Mouse (Mus musculus) cerebellum, adult (tissue): Measurements from ENCODE around the gene Dhcr24.

Experiments
- ATAC-seq: cut with Nextera tagmentation; 2 replicates; pipeline ENCODE4 v1.9.2; 2017; ENCODE audit warnings: mild to moderate bottlenecking, moderate library complexity, mixed read lengths; ENCODE audit not compliant: insufficient number of reproducible peaks, low FRiP score, low TSS enrichment

The Dhcr24 gene

GRCm38 (mm10) chr4:106560846-106561781, at the start of gene Dhcr24:
Gene Dhcr24, plus strand, starts transcription at chr4:106561038.
- peak; percentile 95 for ATAC-seq

DNA sequence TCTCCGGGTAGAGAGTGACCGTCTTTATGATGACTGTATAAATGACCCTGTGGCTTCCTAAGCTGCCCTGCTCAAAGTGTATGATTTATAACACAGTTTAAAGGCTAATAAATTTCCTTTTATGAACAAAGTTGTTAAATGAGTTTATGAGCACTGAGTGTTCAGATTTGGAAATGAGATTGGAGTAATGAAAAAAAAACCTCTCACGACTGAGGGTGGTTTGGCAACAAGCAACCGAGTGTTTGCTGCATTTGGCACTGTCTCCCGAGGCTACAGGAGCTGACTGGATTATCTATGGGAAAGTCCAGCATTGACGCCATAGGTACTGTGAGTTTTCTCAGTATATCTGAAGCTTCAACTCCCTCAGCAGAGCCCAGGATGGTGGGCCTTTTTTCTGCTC, 46.2 kb upstream of the Dhcr24 start:
- no peak for ATAC-seq

DNA sequence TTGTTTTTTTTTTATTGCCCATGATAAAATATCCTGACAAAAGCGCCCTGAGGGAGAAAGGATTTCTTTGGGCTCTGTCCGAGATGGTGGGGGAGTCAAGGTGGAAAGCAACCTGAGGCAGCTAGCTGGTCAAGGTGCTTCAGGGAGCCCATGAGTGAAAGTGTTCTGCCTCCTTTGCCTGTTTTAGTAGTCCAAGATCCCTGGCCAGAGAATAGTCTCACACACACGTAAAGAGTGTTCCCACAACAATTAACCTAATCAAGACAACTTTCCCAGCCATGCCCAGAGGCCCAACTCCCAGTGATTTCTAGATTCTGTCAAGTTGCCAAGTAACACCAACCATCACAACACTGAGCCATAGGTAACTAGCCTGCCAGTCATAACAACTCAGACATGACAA, 38.3 kb upstream of the Dhcr24 start:
- no peak for ATAC-seq

DNA sequence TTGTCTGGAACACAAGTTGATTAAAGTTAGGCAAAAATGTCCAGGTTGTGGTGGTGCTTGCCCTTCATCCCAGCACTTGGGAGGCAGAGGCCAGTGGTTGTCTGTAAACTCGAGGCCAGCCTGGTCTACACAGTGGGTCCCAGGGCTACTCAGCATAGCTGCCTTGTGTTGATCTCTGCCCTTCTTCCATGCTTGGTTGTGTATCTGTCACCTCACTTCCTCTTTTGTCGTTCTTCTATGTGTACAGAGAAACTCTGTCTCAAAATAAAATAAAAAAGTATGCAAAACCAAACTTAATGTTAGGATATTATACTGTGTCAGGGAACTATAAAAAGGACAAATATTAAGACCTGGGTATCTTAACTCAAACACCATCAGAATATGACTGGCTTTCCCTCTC, 36.7 kb upstream of the Dhcr24 start:
- ATAC-seq = no peak

DNA sequence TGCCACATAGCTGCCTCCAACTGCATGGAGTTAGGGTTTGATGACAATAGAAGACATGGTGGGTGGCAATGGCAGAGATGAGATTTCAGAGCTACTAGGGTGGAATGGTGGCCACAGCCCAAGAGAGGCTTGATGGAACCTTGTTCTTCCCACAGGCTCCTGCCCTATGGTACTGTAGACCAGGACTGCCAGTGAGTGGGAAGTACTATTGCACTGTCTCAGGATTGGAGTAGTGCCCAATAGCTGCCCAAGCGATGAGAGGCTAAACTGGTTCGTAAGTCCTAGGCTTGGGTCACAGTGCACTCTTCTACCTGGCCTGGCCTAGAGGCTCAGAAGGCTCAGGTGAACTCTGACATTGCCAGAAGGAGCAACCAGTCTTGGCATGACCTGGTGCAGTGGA, 35.8 kb upstream of the Dhcr24 start:
- no peak for ATAC-seq

- no peak for ATAC-seq
These were observed 32.8 kb upstream of the Dhcr24 start for GRCm38 (mm10) chr4:106527856-106528547.

GRCm38 (mm10) chr4:106529375-106530112, 31.3 kb upstream of the Dhcr24 start:
- peak; percentile 90 for ATAC-seq

DNA sequence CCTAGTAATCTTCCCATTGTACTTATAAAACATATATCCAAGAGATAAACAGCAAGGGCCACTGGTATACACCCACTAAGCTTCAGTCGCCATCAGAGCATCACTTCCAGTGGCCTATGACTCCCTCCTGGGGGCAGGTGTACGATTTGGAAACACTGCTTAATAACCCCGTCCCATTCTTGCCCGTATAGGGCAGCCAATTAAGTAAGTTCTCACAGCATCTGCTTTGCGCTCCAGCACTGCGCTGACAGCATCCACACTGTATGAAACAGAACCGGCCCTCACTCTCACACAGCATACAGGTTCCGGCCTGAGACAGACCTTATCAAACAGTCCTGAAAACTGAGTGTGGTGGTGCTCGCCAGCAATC, 30.7 kb upstream of the Dhcr24 start:
- peak; percentile 38; the same call in 1 of the 2 replicates for ATAC-seq

DNA sequence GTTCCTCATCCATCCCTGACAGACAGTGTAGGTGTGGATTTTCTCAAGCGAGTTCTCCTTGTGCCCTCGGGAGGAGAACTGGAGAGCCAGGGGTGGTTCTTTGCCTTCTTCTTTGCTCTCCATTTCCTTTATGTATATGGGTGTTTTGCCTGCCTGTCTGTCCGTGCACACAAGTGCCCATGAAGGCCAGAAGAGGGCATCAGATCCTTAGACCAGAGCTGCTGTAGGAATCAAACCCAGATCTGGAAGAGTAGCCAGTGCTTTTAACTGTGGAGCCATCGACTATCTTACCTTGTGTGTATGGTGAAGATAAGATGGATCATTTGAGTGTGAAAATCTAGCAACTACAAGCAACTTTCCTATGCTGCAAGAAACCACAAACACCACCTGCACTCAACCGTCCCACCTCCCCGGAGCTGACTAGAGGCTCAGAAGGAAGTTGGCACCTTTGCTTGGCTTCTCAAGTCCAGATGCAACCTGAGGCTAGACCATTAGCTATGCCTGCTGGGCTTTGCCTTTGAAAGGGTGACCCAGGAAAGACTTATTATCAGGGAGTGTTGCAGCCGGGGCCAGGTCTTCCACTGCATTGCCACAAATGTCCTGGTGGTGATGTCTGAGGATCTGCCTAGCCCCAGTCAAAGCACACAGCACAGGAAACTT, 27.3 kb upstream of the Dhcr24 start:
- ATAC-seq = no peak

GRCm38 (mm10) chr4:106534256-106534655, 26.6 kb upstream of the Dhcr24 start:
- ATAC-seq = no peak

DNA sequence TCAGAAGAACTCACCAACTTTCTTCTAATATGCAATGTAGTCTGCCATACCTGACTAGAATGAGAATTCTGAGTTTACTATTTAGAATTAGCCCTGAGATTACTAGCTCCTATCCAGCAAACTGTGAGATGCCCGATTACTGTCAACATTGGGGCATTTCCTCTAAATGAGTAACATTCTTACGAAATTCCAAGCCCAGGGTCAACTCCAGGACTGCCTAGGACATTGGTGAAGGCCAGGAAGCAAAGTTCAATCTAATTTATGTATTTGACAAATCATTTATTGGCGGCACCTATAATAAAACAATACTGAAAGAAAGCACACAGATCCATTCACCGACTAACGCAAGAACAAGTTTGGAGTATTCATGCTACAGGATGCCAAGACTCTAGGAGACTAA, 21.1 kb upstream of the Dhcr24 start:
- no peak for ATAC-seq

GRCm38 (mm10) chr4:106541491-106541890, 19.3 kb upstream of the Dhcr24 start:
- ATAC-seq = no peak

DNA sequence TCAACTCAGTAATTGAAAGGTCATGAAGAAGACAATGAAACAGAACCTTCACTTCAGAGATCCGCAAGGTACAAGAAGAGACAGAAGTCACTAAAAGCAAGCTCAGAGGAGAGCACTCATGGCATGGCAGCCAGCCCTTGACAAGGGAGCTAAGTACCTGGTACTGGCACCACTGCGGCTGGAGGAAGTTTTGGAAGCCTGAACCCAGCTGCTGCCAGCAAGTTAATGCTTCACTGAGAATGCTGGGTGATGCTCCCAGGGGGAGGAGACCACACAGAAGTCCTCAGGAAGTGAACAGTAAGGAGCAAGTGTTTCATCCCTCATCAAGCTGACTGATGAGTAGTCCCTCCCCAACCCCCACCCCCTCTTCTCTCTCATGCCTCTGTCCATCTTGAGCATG, 18.6 kb upstream of the Dhcr24 start:
- no peak for ATAC-seq

- ATAC-seq = no peak
These were observed 14.9 kb upstream of the Dhcr24 start for GRCm38 (mm10) chr4:106545817-106546373.

DNA sequence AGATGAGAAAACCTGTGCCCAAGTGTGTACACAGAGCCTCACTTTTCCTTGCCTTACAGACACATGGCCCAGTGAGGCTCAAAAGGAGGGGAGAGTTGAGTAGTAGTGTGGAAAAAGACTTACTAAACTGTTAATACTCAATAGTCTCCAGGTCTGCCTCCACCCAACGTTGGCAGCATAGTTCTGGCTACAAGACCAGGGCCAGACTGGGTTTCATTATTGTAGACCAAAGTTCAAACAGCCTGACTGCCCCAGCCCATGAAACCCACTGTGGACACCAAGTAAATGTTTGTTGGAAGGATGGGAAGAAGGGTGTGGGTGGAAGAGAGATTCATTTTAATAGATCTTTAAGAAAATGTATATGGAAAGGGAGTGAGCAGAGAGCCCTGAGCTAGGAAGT, 13.9 kb upstream of the Dhcr24 start:
- no peak for ATAC-seq

- ATAC-seq = no peak
These were observed 12.7 kb upstream of the Dhcr24 start for GRCm38 (mm10) chr4:106548113-106548512.

DNA sequence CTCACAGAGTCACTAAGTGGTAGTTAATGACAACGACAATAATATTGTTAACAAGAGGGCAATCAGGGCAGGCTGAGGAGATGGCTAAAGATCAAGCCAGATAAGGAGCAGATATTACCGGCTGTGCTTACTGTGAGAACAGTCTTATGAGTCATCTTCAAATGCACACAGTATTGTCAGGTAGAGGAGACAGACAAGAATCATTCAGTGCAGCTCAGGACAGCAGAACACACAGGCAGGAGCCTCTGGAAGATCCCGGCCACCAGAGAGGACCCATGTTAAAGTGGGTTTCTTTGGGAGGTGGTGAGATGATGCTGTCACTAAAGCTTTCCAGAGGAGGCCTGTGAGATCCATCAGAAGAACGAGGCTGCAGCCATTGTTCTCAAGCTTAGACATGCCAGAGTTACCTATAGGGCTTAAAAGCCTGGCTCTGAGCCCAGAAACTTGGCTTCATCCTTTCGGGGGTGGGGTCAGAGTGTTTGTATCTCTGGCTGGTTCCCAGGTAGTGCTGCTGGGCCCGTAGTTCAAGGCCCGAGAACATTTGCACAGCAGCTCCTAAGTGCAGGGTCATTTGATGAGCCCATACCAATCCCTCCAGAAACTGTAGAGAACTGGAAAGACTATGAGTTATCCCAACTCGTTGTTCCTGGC, 10.2 kb upstream of the Dhcr24 start:
- no peak for ATAC-seq

- ATAC-seq = no peak
These were observed 3.6 kb upstream of the Dhcr24 start for GRCm38 (mm10) chr4:106557262-106557661.

DNA sequence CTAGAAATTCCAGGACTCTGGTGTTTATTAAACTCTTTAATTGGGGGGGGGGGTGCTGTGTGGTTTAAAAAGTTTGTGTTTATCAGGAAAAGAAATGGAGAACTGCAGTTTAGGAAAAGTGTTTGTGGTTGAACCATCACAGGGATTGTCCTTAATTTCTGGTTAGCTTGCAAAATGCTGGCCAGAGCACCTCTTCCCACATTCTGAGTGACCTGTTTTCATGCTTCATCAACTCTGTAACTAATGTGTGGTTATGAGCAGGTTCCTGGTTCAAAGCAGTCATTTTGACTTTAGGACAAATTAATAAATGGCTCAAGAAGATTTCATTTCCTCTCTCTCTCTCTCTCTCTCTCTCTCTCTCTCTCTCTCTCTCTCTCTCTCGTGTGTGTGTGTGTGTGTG, 2.9 kb upstream of the Dhcr24 start:
- ATAC-seq = no peak
